Mouse (Mus musculus) ES-E14 (cell line): ENCODE data around the gene Nnat. TPM values are rescaled to one million over a fixed set of nuclear protein-coding genes. Genes with fewer than 3 reads are reported as not detected.

Source experiments
- DNase-seq: peaks from one replicate; pipeline ENCODE4 v3.0.0-alpha.2; 2013; ENCODE audit warnings: low read depth, low spot score
- H3K27ac ChIP-seq: 2 replicates; pipeline ENCODE4 v1.5.1; 2012; ENCODE audit warnings: low read depth, mild to moderate bottlenecking, low read length, moderate library complexity, mixed read lengths; ENCODE audit not compliant: poor library complexity, insufficient read depth, severe bottlenecking
- H3K36me3 ChIP-seq: 2 replicates; pipeline ENCODE4 v1.6.1; 2012; ENCODE audit warnings: mild to moderate bottlenecking, low read length, moderate library complexity, mixed read lengths; ENCODE audit not compliant: control insufficient read depth, poor library complexity, insufficient read depth, severe bottlenecking
- H3K4me1 ChIP-seq, 2 experiments: fragments of 150-350 bp in 1 of 2; sonication (generic) in 1 of 2; 2 replicates each; pipeline ENCODE4 v1.6.1; 2012; ENCODE audit warnings: low read length in 2 of 2, mild to moderate bottlenecking in 1 of 2, mixed read lengths in 1 of 2; ENCODE audit not compliant: control insufficient read depth in 2 of 2, insufficient read depth in 2 of 2, poor library complexity in 1 of 2
- H3K4me3 ChIP-seq, 2 experiments: fragments of 150-350 bp in 1 of 2; sonication (generic) in 1 of 2; 2 replicates each; pipeline ENCODE4 v1.5.1; 2012; ENCODE audit warnings: low read length in 2 of 2, low read depth in 1 of 2, mild to moderate bottlenecking in 1 of 2, mixed read lengths in 1 of 2; ENCODE audit not compliant: insufficient read depth in 1 of 2, poor library complexity in 1 of 2, severe bottlenecking in 1 of 2
- H3K9ac ChIP-seq: 2 replicates; pipeline ENCODE4 v1.6.1; 2012; ENCODE audit warnings: low read depth, mild to moderate bottlenecking, low read length, mixed read lengths; ENCODE audit not compliant: poor library complexity, insufficient read depth, severe bottlenecking
- H3K9me3 ChIP-seq: fragments of 150-350 bp; sonication (generic); 2 replicates; pipeline ENCODE4 v1.6.1; 2012; ENCODE audit warnings: low read depth, mild to moderate bottlenecking, low read length; ENCODE audit not compliant: control insufficient read depth, insufficient read depth
- CHD2 ChIP-seq: IDR thresholded peaks from 2 replicates; pipeline ENCODE4 v1.6.1; 2014; ENCODE audit warnings: mild to moderate bottlenecking, low read depth, low read length, inconsistent platforms
- HCFC1 ChIP-seq: IDR thresholded peaks from 2 replicates; pipeline ENCODE4 v1.6.1; 2012; ENCODE audit warnings: low read length, inconsistent platforms, borderline replicate concordance; ENCODE audit not compliant: insufficient read depth
- MAFK ChIP-seq: IDR thresholded peaks from 2 replicates; pipeline ENCODE4 v1.6.1; 2014; ENCODE audit warnings: mild to moderate bottlenecking, low read depth, low read length, inconsistent platforms; ENCODE audit not compliant: insufficient read depth
- ZC3H11A ChIP-seq: IDR thresholded peaks from 2 replicates; pipeline ENCODE4 v1.6.1; 2012; ENCODE audit warnings: low read depth, mild to moderate bottlenecking, inconsistent platforms, low read length, borderline replicate concordance
- ZNF384 ChIP-seq: IDR thresholded peaks from 2 replicates; pipeline ENCODE4 v1.6.1; 2012; ENCODE audit warnings: low read depth, low read length, inconsistent platforms
- in situ Hi-C, 2 experiments: fragments of 600-800 bp; cut with MboI; formaldehyde crosslinking; loops; one replicate each; pipeline ENCODE4 v1.15.1; 2025; ENCODE audit warnings: low sequenced_read_pairs in 2 of 2, inconsistent platforms in 1 of 2; ENCODE audit not compliant: unreplicated experiment in 2 of 2
- total RNA-seq: library from RNA; depleted of rRNA; stranded (reverse); fragments of 300-350 nt; gene quantifications from 2 replicates; pipeline ENCODE4 v1.2.3, GENCODE M21; 2012

Nnat gene
- total RNA-seq, 1 experiment: 117 TPM

DNA sequence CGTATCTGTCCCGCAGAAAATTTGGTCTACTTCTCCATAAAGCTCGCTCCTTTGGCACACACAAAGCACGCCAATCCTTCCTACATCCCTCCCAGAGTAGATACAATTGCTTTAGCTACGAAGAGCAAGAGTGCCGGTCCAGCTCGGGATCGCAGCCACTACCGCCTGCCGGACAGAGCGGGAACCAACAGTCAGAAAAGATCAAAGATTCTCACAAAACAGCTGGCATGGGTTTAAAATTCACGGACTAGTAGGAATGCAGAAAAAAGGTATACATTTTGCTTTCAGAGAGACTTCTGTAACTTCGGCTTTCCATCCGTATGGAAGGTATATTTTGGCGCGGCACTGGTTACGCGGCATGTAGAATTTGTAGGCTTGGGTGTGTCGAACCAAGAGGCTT is 438 bp upstream of the Nnat start:
- Histone ChIP-seq H3K9me3 (peaks cover 18% of the 10 kb centered on the region), H3K4me3 (no peak overlapping the region), H3K27ac (no peak overlapping the region), H3K9ac (no peak overlapping the region), H3K36me3 (peaks cover 35% of the 10 kb centered on the region), H3K4me1 (no peaks in the 10 kb centered on the region)
- no peak for DNase-seq
- TF ChIP-seq ZC3H11A: no peak
- no peak for TF ChIP-seq ZNF384
- no peak for TF ChIP-seq CHD2
- no peak for TF ChIP-seq HCFC1
- in situ Hi-C loops: loop anchor here in 1 of 2 experiments (10.0 kb wide), 1 partner anchor 225 kb away; no protein-coding TSS in a partner anchor

DNA sequence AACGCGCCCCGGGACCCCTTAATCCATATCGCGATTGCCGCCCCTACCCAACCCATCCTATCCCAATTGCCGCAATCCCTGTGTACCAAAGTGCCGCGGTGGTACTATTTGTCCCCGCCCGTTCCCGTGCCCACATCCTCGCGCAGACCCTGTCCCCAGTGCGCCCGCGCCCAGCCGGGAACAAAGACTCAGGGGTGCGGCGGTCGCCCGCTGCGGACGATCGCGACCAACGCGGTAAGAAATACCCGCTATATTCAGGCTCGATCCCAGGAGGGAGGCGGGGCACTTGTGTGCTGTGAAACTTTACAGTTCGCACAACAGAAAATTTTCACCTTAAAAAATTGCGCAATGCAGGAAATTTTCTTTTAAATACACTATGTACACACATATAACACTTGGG is 424 bp downstream of the Nnat start:
- H3K36me3 ChIP-seq: peaks cover 35% of the 10 kb centered on the region
- peaks cover 18% of the 10 kb centered on the region for H3K9me3 ChIP-seq
- H3K4me3 ChIP-seq: no peak overlapping the region
- in situ Hi-C loops: no loop called here
- H3K9ac ChIP-seq: no peak overlapping the region
- H3K4me1 ChIP-seq: no peaks in the 10 kb centered on the region
- no peak for DNase-seq
- TF ChIP-seq ZC3H11A (no peak), ZNF384 (no peak), HCFC1 (no peak), MAFK (no peak), CHD2 (no peak)
- no peak overlapping the region for H3K27ac ChIP-seq

DNA sequence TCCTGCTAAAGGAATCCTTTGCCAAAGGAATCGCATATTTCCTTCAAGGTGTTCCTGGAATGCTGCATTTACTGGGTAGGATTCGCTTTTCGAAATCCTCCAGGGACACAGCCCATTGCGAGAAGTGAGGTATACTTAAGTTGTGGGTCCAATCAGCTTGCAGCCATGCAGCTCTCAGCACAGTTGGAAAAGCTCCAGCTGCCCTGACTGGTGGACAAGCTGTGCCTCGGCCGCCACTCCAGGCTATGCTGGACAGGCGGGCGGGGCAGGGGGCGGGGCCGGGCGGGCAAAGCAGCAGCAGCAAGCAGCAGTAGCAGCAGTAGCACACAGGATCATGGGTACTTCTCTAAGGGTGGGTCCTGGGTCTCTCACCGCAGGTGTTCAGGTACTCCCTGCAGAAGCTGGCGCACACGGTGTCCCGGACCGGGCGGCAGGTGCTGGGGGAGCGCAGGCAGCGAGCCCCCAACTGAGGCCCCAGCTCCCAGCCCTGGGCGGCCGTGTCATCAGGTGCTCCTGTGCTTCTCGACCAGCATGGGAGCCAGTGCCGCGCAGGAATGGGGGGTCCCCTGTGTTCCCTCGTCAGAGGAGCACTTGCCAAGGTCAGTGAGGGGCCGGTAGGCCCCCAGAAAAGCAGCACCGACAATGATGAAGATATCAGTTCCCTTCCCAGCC is 1.4 kb downstream of the Nnat start:
- H3K27ac ChIP-seq: no peak overlapping the region
- H3K4me1 ChIP-seq: no peaks in the 10 kb centered on the region
- in situ Hi-C loops: no loop called here
- H3K9ac ChIP-seq: no peak overlapping the region
- peaks cover 34% of the 10 kb centered on the region for H3K36me3 ChIP-seq
- DNase-seq: no peak
- no peak overlapping the region for H3K4me3 ChIP-seq
- TF ChIP-seq CHD2 (no peak), HCFC1 (no peak), ZC3H11A (no peak), ZNF384 (no peak), MAFK (no peak)
- H3K9me3 ChIP-seq: peaks cover 18% of the 10 kb centered on the region

DNA sequence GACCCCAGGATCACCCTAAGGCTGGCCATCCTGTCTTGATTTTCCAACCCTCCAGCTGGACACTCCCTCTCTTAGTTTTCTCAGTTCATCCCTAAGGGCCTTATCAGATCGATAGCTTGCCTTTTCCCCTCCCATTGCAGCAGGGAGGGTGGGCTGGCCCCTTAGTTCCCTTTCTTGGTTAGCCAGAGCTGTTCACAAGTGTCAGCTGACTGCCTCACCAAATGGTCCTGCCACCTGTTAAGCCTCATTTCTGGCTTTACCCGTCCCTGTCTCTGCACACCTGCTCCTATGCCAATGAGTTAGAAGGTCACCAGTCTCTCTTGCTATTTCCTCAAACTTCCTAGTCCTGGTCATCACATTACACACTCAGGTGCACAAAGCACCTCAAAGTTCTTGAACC is 3.2 kb downstream of the Nnat start:
- in situ Hi-C loops: no loop called here
- H3K4me1 ChIP-seq: peaks cover 0 to 3% of the 10 kb centered on the region in 2 experiments; a peak in 1 of 4 replicates
- H3K9ac ChIP-seq: no peak overlapping the region
- H3K27ac ChIP-seq: no peak overlapping the region
- DNase-seq: no peak
- H3K36me3 ChIP-seq: peaks cover 18% of the 10 kb centered on the region
- TF ChIP-seq ZC3H11A (no peak), CHD2 (no peak), ZNF384 (no peak), MAFK (no peak), HCFC1 (no peak)
- H3K9me3 ChIP-seq: peaks cover 15% of the 10 kb centered on the region
- H3K4me3 ChIP-seq: no peak overlapping the region

DNA sequence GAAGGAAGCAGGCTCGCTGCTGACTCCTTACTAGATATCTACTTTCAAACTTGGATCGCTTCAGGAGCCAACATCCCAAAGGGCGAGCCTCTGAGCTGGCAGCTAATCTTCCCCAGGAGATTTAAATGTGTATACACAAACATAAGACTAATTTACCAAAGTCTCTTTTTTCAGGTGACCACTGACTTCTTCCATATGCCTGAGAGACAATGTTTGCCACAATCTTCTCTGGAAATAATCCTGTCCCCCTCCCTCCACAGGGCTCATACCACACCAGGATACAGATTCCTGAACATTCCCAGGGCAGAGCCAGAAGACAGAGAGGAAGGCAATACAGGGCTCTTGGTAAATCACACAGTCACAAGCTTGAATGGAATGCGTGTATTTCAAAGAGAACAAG is 4.8 kb downstream of the Nnat start:
- H3K4me1 ChIP-seq: peaks cover 2 to 8% of the 10 kb centered on the region in 2 experiments; a peak in 2 of 4 replicates

More for the DNA sequence above, 4.8 kb downstream of the Nnat start:
- in situ Hi-C loops: no loop called here
- DNase-seq: no peak
- peaks cover 13% of the 10 kb centered on the region; the same call in 1 of the 2 replicates for H3K36me3 ChIP-seq
- TF ChIP-seq ZC3H11A (no peak), MAFK (no peak), CHD2 (no peak), ZNF384 (no peak), HCFC1 (no peak)
- 0 out of 2 replicates have a peak, but pooled peaks cover 4% of the 10 kb centered on the region for H3K9me3 ChIP-seq
- no peak overlapping the region for H3K9ac ChIP-seq
- H3K4me3 ChIP-seq: no peak overlapping the region
- no peak overlapping the region for H3K27ac ChIP-seq
